Mouse (Mus musculus): ENCODE results near the gene Pard3.

The Pard3 gene

DNA sequence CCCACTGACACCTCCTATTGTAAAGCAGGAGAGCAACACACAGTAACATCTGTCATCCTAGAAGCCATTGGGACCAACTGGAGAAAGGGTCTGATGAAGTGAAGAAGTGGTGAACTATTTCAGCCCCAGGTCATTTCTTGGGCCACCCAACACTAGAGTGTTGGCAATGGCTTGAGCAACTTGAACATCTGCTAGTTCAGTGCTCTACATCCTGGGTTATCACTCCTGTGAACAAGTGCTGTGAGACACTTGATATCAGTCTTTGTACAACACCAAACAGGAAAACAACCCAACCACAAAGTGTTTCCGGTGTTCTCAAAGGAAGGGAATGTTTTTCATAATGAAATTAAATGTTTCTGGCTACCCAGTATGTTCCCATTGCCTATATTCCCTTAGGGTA is 438.1 kb downstream of the Pard3 start:
- Histone ChIP-seq H3K9me3 (ENCODE audit: low read length) (no peaks in the 10 kb centered on the region), H3K36me3 (ENCODE audit: insufficient read depth, low read length) (no peaks in the 10 kb centered on the region), H3K4me1 (replicated peaks; ENCODE audit: low read depth, low read length) (peaks cover 16% of the 10 kb centered on the region), H3K4me3 (replicated peaks; ENCODE audit: low read length) (no peak overlapping the region), H3K27me3 (ENCODE audit: insufficient read depth, low read length) (no peaks in the 10 kb centered on the region)
- TF ChIP-seq POU5F1 (IDR thresholded peaks at IDR 0.05; ENCODE audit: borderline replicate concordance, low read length) (no peak), NANOG (IDR thresholded peaks at IDR 0.05; ENCODE audit: borderline replicate concordance, low read length) (no peak), CTCF (conservative IDR thresholded peaks at IDR 0.05; ENCODE audit: low read length) (no peak)

DNA sequence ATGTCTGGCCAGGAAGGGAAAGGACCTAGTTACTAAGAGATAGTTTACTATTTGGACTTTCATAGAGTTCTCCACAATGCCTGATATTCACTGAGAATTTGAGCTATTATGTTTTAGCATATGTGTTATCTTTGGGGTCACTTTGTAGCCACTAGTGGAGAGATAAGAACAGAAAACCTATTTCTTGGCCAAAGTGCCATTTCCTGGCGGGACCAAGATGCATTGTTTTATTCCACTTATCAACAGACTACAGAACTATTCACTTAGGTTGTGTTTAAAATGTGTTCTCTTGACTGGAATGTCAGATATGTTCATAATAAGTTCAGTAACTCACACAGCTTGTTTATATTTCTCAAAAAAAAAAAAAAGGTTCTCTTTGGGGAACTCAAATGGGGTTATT is 441.6 kb downstream of the Pard3 start:
- H3K9me3 ChIP-seq (ENCODE audit: low read length): no peaks in the 10 kb centered on the region
- peaks cover 3% of the 10 kb centered on the region; the same call in 1 of the 2 replicates for H3K4me1 ChIP-seq (replicated peaks; ENCODE audit: low read depth, low read length)

DNA sequence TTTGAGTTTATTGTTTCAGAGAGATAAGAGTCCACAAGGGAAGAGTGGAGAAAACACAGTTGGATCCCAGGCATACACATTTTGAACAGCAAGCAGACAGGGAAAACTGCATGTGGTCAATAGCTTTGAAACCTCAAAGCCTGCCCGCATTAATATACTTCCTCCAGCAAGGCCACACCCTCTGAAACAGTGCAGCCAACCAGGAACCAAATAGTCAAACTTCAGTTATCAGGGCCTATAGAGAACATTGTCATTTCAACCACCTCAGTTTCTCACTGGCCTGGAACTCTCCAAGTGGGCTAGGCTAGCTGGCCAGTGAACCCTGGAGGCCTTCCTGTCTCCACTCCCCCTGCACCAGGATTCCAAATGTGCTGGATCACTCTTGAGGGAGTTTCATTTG is 442.6 kb downstream of the Pard3 start:
- Histone ChIP-seq H3K9me3 (ENCODE audit: low read length) (no peaks in the 10 kb centered on the region), H3K36me3 (ENCODE audit: insufficient read depth, low read length) (no peaks in the 10 kb centered on the region), H3K4me1 (replicated peaks; ENCODE audit: low read depth, low read length) (peaks cover 14% of the 10 kb centered on the region), H3K4me3 (replicated peaks; ENCODE audit: low read length) (no peak overlapping the region), H3K27me3 (ENCODE audit: insufficient read depth, low read length) (no peaks in the 10 kb centered on the region)
- TF ChIP-seq POU5F1 (IDR thresholded peaks at IDR 0.05; ENCODE audit: borderline replicate concordance, low read length): no peak
- no peak for TF ChIP-seq CTCF (conservative IDR thresholded peaks at IDR 0.05; ENCODE audit: low read length)
- no peak for TF ChIP-seq NANOG (IDR thresholded peaks at IDR 0.05; ENCODE audit: borderline replicate concordance, low read length)

More for the DNA sequence above, 441.6 kb downstream of the Pard3 start:
- Histone ChIP-seq H3K27me3 (ENCODE audit: insufficient read depth, low read length) (no peaks in the 10 kb centered on the region), H3K4me3 (replicated peaks; ENCODE audit: low read length) (no peak overlapping the region), H3K36me3 (ENCODE audit: insufficient read depth, low read length) (no peaks in the 10 kb centered on the region)
- no peak for TF ChIP-seq POU5F1 (IDR thresholded peaks at IDR 0.05; ENCODE audit: borderline replicate concordance, low read length)
- TF ChIP-seq NANOG (IDR thresholded peaks at IDR 0.05; ENCODE audit: borderline replicate concordance, low read length): no peak
- TF ChIP-seq CTCF (conservative IDR thresholded peaks at IDR 0.05; ENCODE audit: low read length): no peak

DNA sequence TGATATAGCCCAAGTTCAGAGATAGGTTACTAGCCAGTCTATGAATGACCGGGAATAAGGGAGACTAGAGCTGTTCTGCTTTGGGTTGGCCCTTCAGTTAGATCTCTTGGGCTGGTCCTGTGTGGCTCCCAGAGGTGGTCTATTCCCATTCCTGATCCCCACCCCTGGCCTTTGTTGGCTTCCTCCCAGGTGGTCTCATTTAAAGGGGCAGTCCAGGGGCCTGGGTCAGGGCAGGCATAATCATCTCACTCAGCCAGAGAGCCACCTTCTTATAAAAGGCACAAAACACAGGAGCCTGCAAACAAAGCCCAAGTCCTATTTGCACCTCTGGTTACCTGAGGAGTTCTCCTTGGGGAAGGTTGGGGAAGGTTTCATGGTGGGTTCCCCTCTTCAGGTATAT is 447.6 kb downstream of the Pard3 start:
- H3K36me3 ChIP-seq (ENCODE audit: insufficient read depth, low read length): no peaks in the 10 kb centered on the region
- TF ChIP-seq CTCF (conservative IDR thresholded peaks at IDR 0.05; ENCODE audit: low read length) (no peak), POU5F1 (IDR thresholded peaks at IDR 0.05; ENCODE audit: borderline replicate concordance, low read length) (no peak), NANOG (IDR thresholded peaks at IDR 0.05; ENCODE audit: borderline replicate concordance, low read length) (no peak)
- no peaks in the 10 kb centered on the region for H3K27me3 ChIP-seq (ENCODE audit: insufficient read depth, low read length)

DNA sequence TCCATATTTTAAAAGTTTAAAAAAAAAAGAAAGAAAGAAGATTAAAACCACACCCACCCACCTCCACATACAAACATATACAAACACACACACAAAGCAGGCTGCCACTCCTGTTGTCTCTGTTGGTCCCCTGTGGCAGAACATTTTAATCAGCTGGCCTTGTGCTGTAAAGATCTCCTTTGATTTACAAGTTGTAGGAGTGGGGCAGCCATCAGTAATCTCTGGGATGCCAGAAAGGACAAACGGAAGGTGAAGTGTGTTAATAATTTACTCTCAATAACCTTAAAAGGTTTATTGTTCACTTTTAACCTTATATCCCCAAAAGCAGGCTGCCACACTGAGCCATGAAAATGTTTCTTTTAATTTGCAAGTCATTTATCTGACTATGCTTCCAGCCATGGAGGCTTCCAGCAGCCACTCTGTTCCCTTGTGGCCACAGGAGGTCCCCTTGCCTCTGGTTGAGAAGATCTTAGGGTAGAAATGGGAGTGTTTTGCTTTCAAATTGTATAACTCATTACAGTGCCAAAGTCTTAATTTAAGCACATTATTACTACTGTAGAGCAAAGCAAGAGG is 448.4 kb downstream of the Pard3 start:
- H3K36me3 ChIP-seq (ENCODE audit: insufficient read depth, low read length): no peaks in the 10 kb centered on the region
- TF ChIP-seq CTCF (conservative IDR thresholded peaks at IDR 0.05; ENCODE audit: low read length): no peak
- TF ChIP-seq POU5F1 (IDR thresholded peaks at IDR 0.05; ENCODE audit: borderline replicate concordance, low read length): no peak
- TF ChIP-seq NANOG (IDR thresholded peaks at IDR 0.05; ENCODE audit: borderline replicate concordance, low read length): no peak
- H3K9me3 ChIP-seq (ENCODE audit: low read length): no peaks in the 10 kb centered on the region
- H3K4me3 ChIP-seq (replicated peaks; ENCODE audit: low read length): no peak overlapping the region
- H3K4me1 ChIP-seq (replicated peaks; ENCODE audit: low read depth, low read length): peaks cover 32% of the 10 kb centered on the region
- H3K27me3 ChIP-seq (ENCODE audit: insufficient read depth, low read length): no peaks in the 10 kb centered on the region

More for the DNA sequence above, 447.6 kb downstream of the Pard3 start:
- H3K4me3 ChIP-seq (replicated peaks; ENCODE audit: low read length): no peak overlapping the region
- H3K4me1 ChIP-seq (replicated peaks; ENCODE audit: low read depth, low read length): peaks cover 32% of the 10 kb centered on the region
- no peaks in the 10 kb centered on the region for H3K9me3 ChIP-seq (ENCODE audit: low read length)

DNA sequence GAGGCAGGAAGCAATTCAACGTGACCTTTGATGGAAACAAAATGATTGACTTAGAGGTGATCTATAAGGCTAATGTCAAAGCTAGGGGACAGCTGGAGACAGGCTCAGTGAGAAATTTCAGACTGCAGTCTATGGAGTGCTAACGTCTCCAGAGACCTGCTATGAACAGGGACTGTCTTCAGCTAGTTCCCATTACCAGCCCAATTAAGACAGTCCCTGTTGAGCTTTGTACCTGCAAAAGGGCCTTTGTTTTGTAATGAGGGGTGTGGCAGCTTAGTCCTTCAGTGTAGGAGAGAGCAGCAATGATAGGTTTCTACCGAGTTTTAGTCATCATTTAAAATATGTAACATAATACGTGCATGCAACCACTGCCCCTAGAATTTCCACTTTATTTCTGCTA is 448.9 kb downstream of the Pard3 start:
- TF ChIP-seq CTCF (conservative IDR thresholded peaks at IDR 0.05; ENCODE audit: low read length) (no peak), POU5F1 (IDR thresholded peaks at IDR 0.05; ENCODE audit: borderline replicate concordance, low read length) (no peak), NANOG (IDR thresholded peaks at IDR 0.05; ENCODE audit: borderline replicate concordance, low read length) (no peak)
- H3K4me1 ChIP-seq (replicated peaks; ENCODE audit: low read depth, low read length): peaks cover 32% of the 10 kb centered on the region
- no peaks in the 10 kb centered on the region for H3K9me3 ChIP-seq (ENCODE audit: low read length)
- no peak overlapping the region for H3K4me3 ChIP-seq (replicated peaks; ENCODE audit: low read length)
- no peaks in the 10 kb centered on the region for H3K36me3 ChIP-seq (ENCODE audit: insufficient read depth, low read length)
- H3K27me3 ChIP-seq (ENCODE audit: insufficient read depth, low read length): no peaks in the 10 kb centered on the region

DNA sequence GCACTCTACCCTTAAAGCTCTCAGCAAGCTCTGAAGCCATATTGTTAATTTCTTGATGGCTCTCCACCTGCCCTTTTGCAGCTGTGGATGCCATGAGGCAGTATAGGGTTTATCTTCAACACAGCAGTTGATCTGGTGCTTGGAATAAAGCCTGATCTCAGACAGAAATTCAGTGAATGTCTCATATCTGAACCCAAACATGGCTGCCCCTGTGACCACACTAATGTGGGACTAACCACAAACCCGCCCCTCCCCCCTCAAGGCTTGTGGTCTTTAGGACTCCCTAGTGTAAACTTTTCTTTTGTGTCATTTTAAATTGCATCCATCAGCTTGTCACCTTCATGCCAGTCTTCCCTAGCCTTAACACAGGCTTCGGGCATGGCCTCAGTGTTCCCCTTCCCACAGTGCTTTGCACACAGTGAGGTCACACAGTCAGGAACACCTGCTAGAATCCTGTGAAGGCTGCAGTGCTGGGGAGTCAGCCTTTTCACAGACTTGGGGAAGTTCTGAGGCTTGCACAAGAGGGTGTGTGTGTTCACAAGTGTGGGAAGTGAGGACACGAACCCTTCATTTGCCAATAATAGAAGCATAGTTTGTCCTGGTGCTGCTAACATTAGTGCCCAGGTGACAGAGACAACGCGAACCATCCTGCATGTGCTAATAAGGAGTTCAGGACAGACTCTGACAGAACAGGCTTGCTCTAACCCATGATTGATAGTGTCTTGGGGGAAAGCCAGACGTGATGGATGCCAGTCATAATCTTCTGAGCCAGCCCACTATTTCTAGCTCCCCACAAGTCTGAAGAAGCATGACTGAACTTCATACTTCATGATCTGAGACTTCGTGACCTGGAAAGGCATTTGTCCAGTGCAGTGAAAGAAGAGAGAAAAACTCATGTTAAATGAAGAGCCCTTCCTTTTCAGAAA is 451.4 kb downstream of the Pard3 start:
- Histone ChIP-seq H3K4me1 (replicated peaks; ENCODE audit: low read depth, low read length) (peaks cover 31% of the 10 kb centered on the region), H3K4me3 (replicated peaks; ENCODE audit: low read length) (no peak overlapping the region), H3K27me3 (ENCODE audit: insufficient read depth, low read length) (no peaks in the 10 kb centered on the region)

DNA sequence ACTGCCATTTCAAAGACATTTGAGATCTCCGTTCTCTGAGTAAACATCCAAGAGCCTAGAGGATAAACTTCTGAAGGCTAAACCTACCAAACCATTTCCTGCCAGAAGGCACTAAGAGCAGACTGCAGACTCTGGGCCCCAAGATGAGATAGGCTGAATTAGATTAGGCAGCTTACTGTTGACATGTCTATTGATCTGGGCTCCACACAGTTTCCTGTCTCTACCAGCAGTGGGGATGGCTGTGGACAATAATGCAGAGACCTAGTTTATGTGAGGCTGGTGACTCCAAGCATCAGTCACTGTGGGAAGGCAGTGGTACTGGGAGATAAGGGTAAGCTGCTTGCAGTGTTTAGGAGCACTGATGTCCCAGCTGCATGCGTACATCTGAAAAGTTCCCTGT is 452.4 kb downstream of the Pard3 start:
- Histone ChIP-seq H3K36me3 (ENCODE audit: insufficient read depth, low read length) (no peaks in the 10 kb centered on the region), H3K4me1 (replicated peaks; ENCODE audit: low read depth, low read length) (peaks cover 21% of the 10 kb centered on the region), H3K27me3 (ENCODE audit: insufficient read depth, low read length) (no peaks in the 10 kb centered on the region), H3K9me3 (ENCODE audit: low read length) (no peaks in the 10 kb centered on the region), H3K4me3 (replicated peaks; ENCODE audit: low read length) (no peak overlapping the region)
- no peak for TF ChIP-seq NANOG (IDR thresholded peaks at IDR 0.05; ENCODE audit: borderline replicate concordance, low read length)

More for the DNA sequence above, 451.4 kb downstream of the Pard3 start:
- Histone ChIP-seq H3K36me3 (ENCODE audit: insufficient read depth, low read length) (no peaks in the 10 kb centered on the region), H3K9me3 (ENCODE audit: low read length) (no peaks in the 10 kb centered on the region)
- TF ChIP-seq NANOG (IDR thresholded peaks at IDR 0.05; ENCODE audit: borderline replicate concordance, low read length) (no peak), CTCF (conservative IDR thresholded peaks at IDR 0.05; ENCODE audit: low read length) (no peak), POU5F1 (IDR thresholded peaks at IDR 0.05; ENCODE audit: borderline replicate concordance, low read length) (no peak)

All from E14TG2a.4 (cell line).